Mouse (Mus musculus): ENCODE data around the gene Vamp8. TPM values are rescaled to one million over a fixed set of nuclear protein-coding genes. Genes with fewer than 3 reads are reported as not detected.

Gene Vamp8
- 42.8 and 51.0 TPM in 2 replicates for polyA plus RNA-seq (2021; fragmentation: Nextera tagmentation)
- long read RNA-seq, experiment 1, transcript Vamp8-201 (3 exons, 820 nt), result major isoform, 12 of 14 reads
- long read RNA-seq, experiment 1, partial matches to known transcripts, result 2 of 14 reads
- long read RNA-seq, experiment 1, other reads (novel, unspliced or antisense), result 0 of 14 reads
- long read RNA-seq, experiment 2, transcript Vamp8-201 (3 exons, 820 nt), result major isoform, 30 of 34 reads
- long read RNA-seq, experiment 2, partial matches to known transcripts, result 0 of 34 reads
- long read RNA-seq, experiment 2, other reads (novel, unspliced or antisense), result 3 of 34 reads

DNA sequence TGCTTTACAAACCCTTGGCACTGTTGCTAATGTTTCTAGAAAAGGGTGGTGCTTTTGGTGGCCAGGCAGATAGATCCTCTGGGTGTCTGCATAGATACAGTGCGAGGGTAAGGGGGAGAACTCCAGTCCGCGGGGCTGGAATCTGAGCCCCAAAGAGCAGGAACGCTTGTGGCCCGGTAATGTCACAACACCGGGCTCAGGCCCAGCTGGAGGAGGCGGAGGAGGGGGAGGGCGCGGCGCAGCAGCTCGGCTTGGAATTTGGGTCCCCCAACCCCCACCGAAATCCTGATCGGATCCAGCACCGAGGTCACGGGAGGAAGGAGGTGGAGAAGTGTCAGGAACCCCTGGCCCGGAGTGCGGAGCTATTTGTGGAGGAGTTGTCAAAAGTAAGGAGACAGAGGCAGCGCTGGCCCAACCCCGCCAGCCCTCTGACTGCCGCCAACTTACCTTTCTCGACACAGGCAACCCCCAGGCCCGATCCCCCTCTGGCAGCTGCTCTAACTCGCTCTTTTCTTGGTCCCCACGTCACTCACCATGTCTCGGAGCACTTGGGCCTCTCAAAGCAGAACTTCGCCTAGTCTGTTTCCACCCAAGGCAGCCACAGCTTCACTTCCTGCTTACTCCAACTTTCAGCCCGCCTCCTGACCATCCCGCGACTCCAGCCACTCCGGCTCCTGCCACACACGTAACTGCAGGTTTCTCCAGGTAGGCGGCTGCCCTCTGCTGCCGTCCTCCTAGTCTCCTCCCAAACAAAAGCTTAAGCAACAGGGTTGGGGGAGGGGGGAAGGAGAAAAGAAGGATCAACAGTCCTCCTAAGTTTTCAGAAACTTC is at the start of gene Vamp8:
Gene Vamp8 (minus strand): TSS at position 763 of the 831 bp plus-strand sequence.

DNA sequence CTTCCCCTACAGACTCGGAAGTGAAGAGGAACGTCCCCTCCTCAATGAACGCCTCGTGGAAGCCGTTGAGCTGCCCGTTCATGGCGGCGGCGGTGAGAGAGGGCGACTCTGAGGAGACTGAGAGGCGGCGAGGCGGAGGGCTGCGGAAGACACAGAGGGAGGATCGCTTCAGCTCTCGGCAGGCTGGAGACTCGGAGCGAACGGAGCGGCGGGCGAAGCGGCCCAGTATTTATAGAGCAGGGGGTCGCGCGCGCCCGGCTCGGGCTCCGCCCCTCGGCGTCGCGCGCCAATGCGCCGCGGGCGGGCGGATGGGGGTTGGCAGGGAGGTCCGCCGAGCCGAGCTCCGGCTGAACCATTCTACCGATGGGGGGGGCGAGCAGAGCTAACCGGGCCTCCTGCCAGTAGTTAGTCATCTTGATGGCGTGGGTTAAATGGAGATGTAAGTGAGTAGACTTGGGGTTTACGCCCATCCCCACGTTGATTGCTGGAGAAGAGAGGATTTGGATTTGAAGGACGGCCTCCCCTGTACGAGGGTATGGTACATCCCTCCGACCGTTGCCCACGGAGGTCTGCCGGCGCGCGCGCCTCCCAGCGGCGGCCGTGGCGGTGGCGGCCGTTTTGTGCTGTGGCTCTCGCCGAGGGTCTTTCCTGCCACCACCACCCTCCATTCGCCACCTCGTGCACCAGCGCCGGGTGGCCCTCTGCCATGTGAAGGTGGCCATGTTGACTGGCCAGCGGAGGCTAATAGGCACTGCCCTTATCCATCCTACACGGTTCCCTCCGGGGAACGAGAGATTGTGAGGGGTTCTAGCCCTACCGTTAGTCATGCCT is 49.1 kb upstream of the Vamp8 start, which contains the start of gene Mat2a:
Gene Mat2a (minus strand): TSS at position 204 of the 831 bp plus-strand sequence.

DNA sequence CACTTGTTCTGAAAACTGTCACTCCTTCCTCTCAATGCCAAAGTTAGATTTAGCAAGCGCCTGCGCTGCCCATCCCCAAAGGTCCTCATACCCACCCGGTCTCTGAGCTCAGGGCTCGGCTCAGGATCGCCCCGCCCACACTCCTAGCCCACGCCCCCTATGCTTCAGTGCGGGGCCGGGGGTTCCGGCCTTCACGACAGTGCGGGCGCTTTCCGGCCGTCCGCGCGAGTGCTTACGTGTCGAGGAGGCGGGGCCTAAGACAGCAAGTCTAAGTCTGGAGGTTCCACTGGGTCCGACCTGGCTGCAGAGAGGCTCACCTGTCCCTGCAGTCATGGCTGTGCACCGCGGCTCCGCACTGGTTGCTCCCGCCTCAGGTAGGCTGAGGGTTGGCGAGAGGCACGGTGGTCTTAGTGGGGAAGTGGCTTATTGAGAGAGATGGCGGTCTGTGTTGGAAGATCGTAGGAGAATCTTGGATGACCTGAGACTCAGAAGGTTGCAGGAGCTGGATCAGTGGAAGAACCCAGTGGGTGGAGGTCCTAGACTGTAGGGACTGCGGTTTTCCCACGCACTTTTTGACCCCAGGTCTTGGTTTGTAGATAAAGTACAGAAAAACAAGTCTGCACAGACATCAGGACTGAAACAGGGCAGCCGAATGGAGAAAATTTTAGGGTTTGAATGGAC is 23.7 kb upstream of the Vamp8 start, which contains the start of gene Ggcx:
Gene Ggcx (plus strand): TSS at position 233 of the 681 bp plus-strand sequence.

GRCm38 (mm10) chr6:72380131-72380770 is 10.3 kb downstream of the Vamp8 start, which contains the start of gene Vamp5:
Vamp5 (minus strand) TSS chr6:72380468.

GRCm38 (mm10) chr6:72366844-72367443 is 23.6 kb downstream of the Vamp8 start, which contains the start of gene Rnf181:
Rnf181 (minus strand) TSS chr6:72366956.

DNA sequence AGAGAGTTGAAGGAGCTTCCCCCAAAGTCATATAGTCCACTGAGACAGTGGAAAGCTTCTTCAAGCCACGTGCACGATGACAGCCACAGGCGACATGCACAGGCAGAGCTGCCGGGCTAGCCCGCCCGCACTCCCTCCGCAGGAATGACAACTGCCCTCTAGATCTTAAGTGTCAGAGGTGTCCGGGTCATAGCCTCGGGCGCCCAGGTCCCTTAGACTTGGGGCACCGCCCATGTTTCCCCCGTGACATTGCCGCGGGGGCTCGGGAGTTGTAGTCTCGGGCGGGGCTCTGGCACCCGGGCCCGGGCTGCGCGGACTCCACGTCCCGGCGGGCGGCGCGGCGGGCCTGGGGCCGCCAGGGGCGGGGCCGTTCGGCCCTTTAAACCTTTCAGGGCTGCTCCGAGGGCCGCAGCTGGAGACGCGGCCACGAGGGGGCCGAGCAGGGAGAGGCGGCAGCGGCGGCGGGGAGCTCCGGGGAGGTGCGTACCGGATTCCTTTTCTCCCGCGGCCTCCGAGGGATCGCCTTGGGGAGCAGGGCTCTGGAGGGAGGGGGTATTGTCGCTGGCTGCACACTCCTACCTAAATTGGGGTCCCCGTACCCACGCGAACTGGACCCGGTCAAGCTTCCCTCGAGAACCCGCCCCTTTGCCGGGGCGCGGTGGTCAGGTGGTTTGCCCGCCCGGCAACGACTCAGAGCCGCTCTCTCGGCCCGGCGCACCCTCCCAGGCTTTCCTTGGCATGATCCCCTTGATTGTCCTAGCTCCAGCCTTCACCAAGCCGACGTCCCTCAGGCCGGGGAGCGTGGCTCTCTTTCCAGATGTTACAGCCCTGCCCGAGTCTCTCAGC is 35.2 kb downstream of the Vamp8 start, which contains the start of gene Tmem150a:
Gene Tmem150a (plus strand): TSS at position 382 of the 846 bp plus-strand sequence.

GRCm38 (mm10) chr6:72347166-72347941 is 43.1 kb downstream of the Vamp8 start, which contains the start of gene 0610030E20Rik:
0610030E20Rik (plus strand) TSS chr6:72347317.

GRCm38 (mm10) chr6:72345074-72345567 is 45.4 kb downstream of the Vamp8 start, which contains the start of gene Usp39:
Usp39 (minus strand) TSS chr6:72345184.

Other genes with a start within 250 kb of the Vamp8 start
- 0.63 and 1.0 TPM in 2 replicates for gene Atoh8, start 155.1 kb downstream of the Vamp8 start, polyA plus RNA-seq (2021; fragmentation: Nextera tagmentation)
- gene Sftpb, start 86.1 kb downstream of the Vamp8 start, polyA plus RNA-seq (2021; fragmentation: Nextera tagmentation), result not detected in 2 replicates
- 27.1 and 33.1 TPM in 2 replicates for gene Usp39, start 45.5 kb downstream of the Vamp8 start, polyA plus RNA-seq (2021; fragmentation: Nextera tagmentation)
- gene 0610030E20Rik, start 43.4 kb downstream of the Vamp8 start, polyA plus RNA-seq (2021; fragmentation: Nextera tagmentation), result 9.2 and 11.7 TPM in 2 replicates
- 1.8 and 3.7 TPM in 2 replicates for gene Tmem150a, start 35.3 kb downstream of the Vamp8 start, polyA plus RNA-seq (2021; fragmentation: Nextera tagmentation)
- gene Rnf181, start 23.7 kb downstream of the Vamp8 start, polyA plus RNA-seq (2021; fragmentation: Nextera tagmentation), result 123 and 127 TPM in 2 replicates
- 18.9 and 19.9 TPM in 2 replicates for gene Vamp5, start 10.2 kb downstream of the Vamp8 start, polyA plus RNA-seq (2021; fragmentation: Nextera tagmentation)
- 6.0 and 6.1 TPM in 2 replicates for gene Ggcx, start 23.6 kb upstream of the Vamp8 start, polyA plus RNA-seq (2021; fragmentation: Nextera tagmentation)
- gene Mat2a, start 48.9 kb upstream of the Vamp8 start, polyA plus RNA-seq (2021; fragmentation: Nextera tagmentation), result 106 and 136 TPM in 2 replicates
- gene Sh2d6, start 131.0 kb upstream of the Vamp8 start, polyA plus RNA-seq (2021; fragmentation: Nextera tagmentation), result 0.49 and 0.53 TPM in 2 replicates
- 4.4 and 5.6 TPM in 2 replicates for gene Capg, start 153.7 kb upstream of the Vamp8 start, polyA plus RNA-seq (2021; fragmentation: Nextera tagmentation)
- 16.2 and 17.2 TPM in 2 replicates for gene Elmod3, start 207.7 kb upstream of the Vamp8 start, polyA plus RNA-seq (2021; fragmentation: Nextera tagmentation)
- 13.3 and 14.4 TPM in 2 replicates for gene Retsat, start 207.8 kb upstream of the Vamp8 start, polyA plus RNA-seq (2021; fragmentation: Nextera tagmentation)
- 20.6 and 31.1 TPM in 2 replicates for gene Tgoln1, start 226.3 kb upstream of the Vamp8 start, polyA plus RNA-seq (2021; fragmentation: Nextera tagmentation)